14 mouse cellular contexts compared by ENCODE assay signal in the genomic region with DNA sequence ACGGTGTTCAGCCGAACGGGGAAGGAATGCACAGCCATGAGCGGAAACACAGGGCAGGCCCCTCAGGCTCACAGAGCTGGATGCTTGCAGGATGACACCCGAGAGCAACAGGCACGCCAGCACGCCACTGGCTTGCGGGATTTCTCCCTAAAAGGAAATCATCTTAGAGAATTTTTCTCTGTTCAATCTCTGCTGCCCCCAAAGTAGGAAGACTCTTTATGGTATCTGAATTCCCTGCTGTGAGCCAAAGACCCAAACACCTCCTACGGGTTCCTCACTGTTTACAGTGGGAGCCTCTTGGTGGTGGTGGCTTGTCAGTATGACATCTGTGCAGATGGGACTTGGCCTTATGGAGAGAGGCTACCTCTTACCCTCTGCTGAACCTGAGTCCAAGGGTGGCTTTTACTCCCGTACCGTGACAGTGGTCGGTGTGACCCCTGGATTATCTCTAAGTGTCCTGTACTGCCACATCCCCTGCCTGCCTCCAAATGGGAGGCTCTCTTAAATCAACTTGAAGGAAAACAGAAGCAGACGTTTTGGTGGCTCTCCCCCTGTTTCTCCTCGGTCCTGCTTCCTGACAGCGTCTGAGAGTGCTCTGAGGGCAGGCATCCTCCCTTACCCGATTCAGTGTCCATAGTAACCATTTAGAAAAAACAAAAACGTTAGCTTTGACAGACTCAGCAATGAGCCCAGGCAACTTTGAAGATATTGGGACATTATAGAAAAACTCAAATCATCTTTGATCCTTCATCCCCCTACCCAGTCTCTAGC. TPM values are rescaled to one million over a fixed set of nuclear protein-coding genes. Genes with fewer than 3 reads are reported as not detected.
DNase-seq lines count a peak whose midpoint lies in the region; ATAC-seq lines count a peak whose summit lies in the region.
"Had no signal": no experiment of that assay in that cellular context is flagged by ENCODE, and none has a peak within 500 bp of the region (broad histone marks: within the 10 kb centered on the region; RNA-seq: fewer than 3 reads in every experiment).

No protein-coding gene starts in this region.

- no peaks in the 10 kb centered on the region for H3K36me3 ChIP-seq in heart, embryonic 13.5 days

- peak overlapping the region; percentile 10; the same call in 1 of the 2 replicates for H3K4me2 ChIP-seq in heart, embryonic 13.5 days

- no peak overlapping the region for H3K4me3 ChIP-seq in heart, embryonic 13.5 days
- H3K4me3 ChIP-seq: erythroblast, embryonic 14.5 days; hindbrain, embryonic 10.5 days had no signal

- WGBS in heart, embryonic 13.5 days = 12% methylated on average over 17 of the region's 17 CpGs

- peak overlapping the region; percentile 41; the same call in 1 of the 2 replicates for H3K9ac ChIP-seq in heart, embryonic 13.5 days

- no peak for DNase-seq in heart, adult 8-10 months (ENCODE audit: low spot score)
- DNase-seq in layer of hippocampus, adult 9-11 months = peak; percentile 1
- no peak for DNase-seq in layer of hippocampus, adult 9-10 months (ENCODE audit: low spot score)
- peak; percentile 20 for DNase-seq in embryo, embryonic 9.5 days (ENCODE audit: extremely low spot score)
- peak; percentile 43 to 67 for DNase-seq in lung, postnatal 4 days
- DNase-seq in c-Kit-positive CD71-positive TER-119-positive erythroid progenitor cells, embryonic 14.5 days (ENCODE audit: low spot score) = no peak
- no peak for DNase-seq in right cerebral cortex, adult 18-20 months
- DNase-seq: cerebellum, postnatal 10 days; left cerebral cortex, postnatal 4 days had no signal

- no peak for ATAC-seq in heart, embryonic 13.5 days (ENCODE audit: extremely low read depth, insufficient number of reproducible peaks, low FRiP score, low TSS enrichment)

- H3K27me3 ChIP-seq in heart, embryonic 13.5 days (replicated peaks) = no peaks in the 10 kb centered on the region

- no peaks in the 10 kb centered on the region for H3K9me3 ChIP-seq in heart, embryonic 13.5 days
- H3K9me3 ChIP-seq: hindbrain, embryonic 10.5 days had no signal

- peaks cover 67% of the 10 kb centered on the region for H3K4me1 ChIP-seq in heart, embryonic 13.5 days

- peak overlapping the region; percentile 78 for H3K27ac ChIP-seq in heart, embryonic 13.5 days (replicated peaks)
- H3K27ac ChIP-seq: hindbrain, embryonic 10.5 days had no signal

RNA-seq across cellular contexts. Expression of a gene that starts 29.5 kb away (rescaled TPM):
- polyA plus RNA-seq in heart, embryonic 13.5 days (2015; fragmentation: Nextera tagmentation; extraction: Ambion mirVana) = 0.06 and 0.09 TPM in 2 replicates
- total RNA-seq in heart, adult 8-10 months (2022) = not detected
- total RNA-seq: gastrocnemius, adult 18-20 months had no signal
- polyA plus RNA-seq: erythroblast, embryonic 14.5 days had no signal

RNA-seq across cellular contexts. Expression of a gene that starts 39.5 kb away (rescaled TPM):
- polyA plus RNA-seq in heart, embryonic 13.5 days (2015; fragmentation: Nextera tagmentation; extraction: Ambion mirVana) = 13.0 TPM in 2 replicates
- under 1 TPM in 1 of 4 experiments, not detected in 3; 0.08 TPM for total RNA-seq in heart, adult 8-10 months (2022)
- total RNA-seq: gastrocnemius, adult 18-20 months had no signal
- polyA plus RNA-seq: erythroblast, embryonic 14.5 days; neural tube, embryonic 14.5 days had no signal

Comparison
In these comparisons a context has a peak if more than half of its experiments do, and no peak if none do; other contexts are left out.
1. DNase-seq: peak in layer of hippocampus, adult 9-11 months (single experiment), embryo, embryonic 9.5 days (single experiment) and lung, postnatal 4 days (2 of 2); none in heart, adult 8-10 months (single experiment), layer of hippocampus, adult 9-10 months (single experiment), c-Kit-positive CD71-positive TER-119-positive erythroid progenitor cells, embryonic 14.5 days (single experiment) and right cerebral cortex, adult 18-20 months (single experiment).